Mouse (Mus musculus): ENCODE results near the gene Mrpl35. TPM values are rescaled to one million over a fixed set of nuclear protein-coding genes. Genes with fewer than 3 reads are reported as not detected.

Mrpl35 gene
- total RNA-seq, 2 experiments from 2014 or later: 27.8 to 34.2 TPM

- no peak for DNase-seq (ENCODE audit: low spot score in 2 of 2)
Measured at GRCm38 (mm10) chr6:71801011-71801713, 25.6 kb downstream of the Mrpl35 start.

GRCm38 (mm10) chr6:71799391-71799790 is 27.4 kb downstream of the Mrpl35 start:
- no peak for DNase-seq (ENCODE audit: low spot score in 2 of 2)

GRCm38 (mm10) chr6:71791771-71792170 is 35.0 kb downstream of the Mrpl35 start:
- no peak for DNase-seq (ENCODE audit: low spot score in 2 of 2)

GRCm38 (mm10) chr6:71788348-71788747 is 38.4 kb downstream of the Mrpl35 start:
- DNase-seq (ENCODE audit: low spot score in 2 of 2): no peak

- DNase-seq (ENCODE audit: low spot score in 2 of 2): no peak
Measured at GRCm38 (mm10) chr6:71783165-71783564, 43.6 kb downstream of the Mrpl35 start.

GRCm38 (mm10) chr6:71780431-71780830 is 46.3 kb downstream of the Mrpl35 start:
- DNase-seq (ENCODE audit: low spot score in 2 of 2): no peak

- DNase-seq (ENCODE audit: low spot score in 2 of 2): no peak
Measured at GRCm38 (mm10) chr6:71779831-71780230, 46.9 kb downstream of the Mrpl35 start.

GRCm38 (mm10) chr6:71778016-71778415 is 48.8 kb downstream of the Mrpl35 start:
- no peak for DNase-seq (ENCODE audit: low spot score in 2 of 2)

- no peak for DNase-seq (ENCODE audit: low spot score in 2 of 2)
Measured at GRCm38 (mm10) chr6:71772636-71773208, 54.0 kb downstream of the Mrpl35 start.

GRCm38 (mm10) chr6:71772156-71772555 is 54.6 kb downstream of the Mrpl35 start:
- DNase-seq (ENCODE audit: low spot score in 2 of 2): no peak

- DNase-seq (ENCODE audit: low spot score in 2 of 2): no peak
Measured at GRCm38 (mm10) chr6:71771282-71771681, 55.5 kb downstream of the Mrpl35 start.

- DNase-seq (ENCODE audit: low spot score in 2 of 2): no peak
Measured at GRCm38 (mm10) chr6:71770856-71771255, 55.9 kb downstream of the Mrpl35 start.

GRCm38 (mm10) chr6:71769901-71770690 is 56.7 kb downstream of the Mrpl35 start:
- DNase-seq (ENCODE audit: low spot score in 2 of 2): no peak

- DNase-seq (ENCODE audit: low spot score in 2 of 2): no peak
Measured at GRCm38 (mm10) chr6:71767761-71768160, 59.0 kb downstream of the Mrpl35 start.

Other genes starting within 250 kb of the Mrpl35 start
- gene Kdm3a, start 194.0 kb downstream of the Mrpl35 start, total RNA-seq (2021): 10 to 100 TPM; 34.6 to 38.9 TPM
- gene Reep1, start 119.4 kb downstream of the Mrpl35 start, total RNA-seq (2021): 100 to 1,000 TPM; 158 to 166 TPM
- 100 to 1,000 TPM; 142 TPM for gene Immt, start 4.4 kb upstream of the Mrpl35 start, total RNA-seq (2021)
- gene Ptcd3, start 81.8 kb upstream of the Mrpl35 start, total RNA-seq (2021): 10 to 100 TPM; 68.8 to 73.8 TPM
- 10 to 100 TPM; 35.2 to 36.2 TPM for gene Polr1a, start 82.1 kb upstream of the Mrpl35 start, total RNA-seq (2021)

Data from layer of hippocampus, postnatal 10 days (tissue).